Mouse (Mus musculus): ENCODE results near the gene Ski. TPM values are rescaled to one million over a fixed set of nuclear protein-coding genes. Genes with fewer than 3 reads are reported as not detected.

The Ski gene
- total RNA-seq, 1 experiment from 2014 or later, result 27.7 TPM

DNA sequence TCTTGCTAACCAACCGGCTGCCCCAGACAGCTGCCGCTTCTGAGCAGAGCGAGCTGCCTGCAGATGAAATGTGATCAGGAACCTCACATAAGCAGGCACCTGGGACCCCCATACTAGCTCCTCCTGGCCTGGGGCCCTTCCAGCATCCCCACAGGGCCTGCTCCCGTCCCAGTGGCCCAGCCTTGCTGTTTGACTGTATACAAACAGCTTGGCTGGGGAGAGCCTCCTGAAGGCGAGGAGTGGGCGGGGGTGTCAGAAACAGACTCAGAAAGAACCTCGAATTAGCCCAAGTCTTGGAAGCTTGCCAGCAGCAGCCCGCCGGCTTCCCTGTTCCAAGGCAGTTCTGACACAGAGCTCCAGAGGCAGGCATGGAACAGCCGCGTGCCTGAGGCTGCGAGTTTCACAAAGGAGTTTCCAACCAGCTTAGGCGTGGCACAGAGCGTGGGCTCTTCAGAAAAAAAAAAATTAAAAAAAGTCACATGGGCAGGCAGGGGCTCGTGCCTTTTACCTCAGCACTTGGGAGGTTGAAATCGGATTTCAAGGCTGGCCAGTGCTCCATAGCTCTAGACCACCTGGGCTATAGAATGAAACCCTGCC is 99.8 kb downstream of the Ski start:
- no peak for ATAC-seq (ENCODE audit: extremely low read depth, insufficient number of reproducible peaks, low FRiP score, poor library complexity, severe bottlenecking)

GRCm38 (mm10) chr4:155121915-155122443 is 100.4 kb downstream of the Ski start:
- ATAC-seq (ENCODE audit: extremely low read depth, insufficient number of reproducible peaks, low FRiP score, poor library complexity, severe bottlenecking), result no peak

- no peak for ATAC-seq (ENCODE audit: extremely low read depth, insufficient number of reproducible peaks, low FRiP score, poor library complexity, severe bottlenecking)
These were observed 101.2 kb downstream of the Ski start for GRCm38 (mm10) chr4:155121222-155121621.

DNA sequence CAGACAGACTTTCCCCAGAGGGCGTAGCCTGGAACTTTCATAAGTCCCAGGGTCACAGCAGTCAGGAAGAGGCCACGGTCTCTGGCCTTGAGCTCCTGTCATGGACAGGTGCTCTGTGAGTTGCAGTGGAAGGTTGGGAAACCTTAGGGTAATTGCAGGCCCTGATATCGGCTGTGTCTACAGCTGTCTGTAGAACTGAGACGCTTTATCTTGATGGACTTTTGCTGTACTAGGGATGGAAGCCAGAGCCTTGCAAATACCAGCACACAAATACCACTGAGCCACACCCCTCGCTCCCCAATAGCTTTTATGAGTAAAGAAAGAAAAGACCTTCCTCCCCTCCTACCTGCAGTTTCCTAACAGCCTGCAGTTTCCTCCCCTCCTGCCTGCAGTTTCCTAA is 101.8 kb downstream of the Ski start:
- no peak for ATAC-seq (ENCODE audit: extremely low read depth, insufficient number of reproducible peaks, low FRiP score, poor library complexity, severe bottlenecking)

DNA sequence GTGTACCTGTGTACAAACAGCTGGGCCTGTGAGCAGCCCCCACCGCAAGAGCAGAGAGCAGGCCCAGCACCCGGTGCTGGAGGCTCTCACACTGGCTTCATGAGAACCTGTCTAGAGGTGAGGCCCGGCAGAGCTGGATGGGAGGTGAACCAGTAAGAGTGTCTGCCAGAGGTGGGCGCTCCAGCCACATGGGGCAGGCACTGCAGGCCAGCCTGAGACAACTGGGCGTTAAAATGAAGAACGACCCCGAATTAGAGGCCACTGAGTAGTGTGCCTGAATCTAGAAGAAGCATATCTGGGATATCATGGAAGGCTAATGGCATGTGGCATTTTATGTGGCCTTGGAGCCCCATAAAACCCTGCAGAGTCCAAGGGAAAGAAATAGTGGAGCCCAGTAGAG is 102.4 kb downstream of the Ski start:
- no peak for ATAC-seq (ENCODE audit: extremely low read depth, insufficient number of reproducible peaks, low FRiP score, poor library complexity, severe bottlenecking)

DNA sequence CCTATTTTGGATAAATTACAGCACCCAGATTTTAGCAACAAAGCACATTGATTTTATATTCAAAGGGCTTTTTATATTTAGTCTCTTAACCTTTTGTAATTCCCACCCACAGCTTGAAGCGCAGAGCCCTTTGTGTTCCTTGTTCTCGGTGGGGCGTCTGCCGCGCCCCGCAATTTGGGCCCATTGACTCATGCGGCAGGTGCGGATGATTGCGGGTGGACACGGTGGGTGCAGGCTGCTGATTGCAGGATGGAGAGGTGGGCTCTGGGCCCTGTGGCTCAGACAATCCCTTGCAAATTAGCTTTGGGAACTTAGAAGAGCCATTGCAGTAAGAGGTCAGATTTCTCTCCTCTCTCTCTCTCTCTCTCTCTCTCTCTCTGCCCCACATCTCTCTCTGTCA is 104.1 kb downstream of the Ski start:
- ATAC-seq (ENCODE audit: extremely low read depth, insufficient number of reproducible peaks, low FRiP score, poor library complexity, severe bottlenecking), result no peak

DNA sequence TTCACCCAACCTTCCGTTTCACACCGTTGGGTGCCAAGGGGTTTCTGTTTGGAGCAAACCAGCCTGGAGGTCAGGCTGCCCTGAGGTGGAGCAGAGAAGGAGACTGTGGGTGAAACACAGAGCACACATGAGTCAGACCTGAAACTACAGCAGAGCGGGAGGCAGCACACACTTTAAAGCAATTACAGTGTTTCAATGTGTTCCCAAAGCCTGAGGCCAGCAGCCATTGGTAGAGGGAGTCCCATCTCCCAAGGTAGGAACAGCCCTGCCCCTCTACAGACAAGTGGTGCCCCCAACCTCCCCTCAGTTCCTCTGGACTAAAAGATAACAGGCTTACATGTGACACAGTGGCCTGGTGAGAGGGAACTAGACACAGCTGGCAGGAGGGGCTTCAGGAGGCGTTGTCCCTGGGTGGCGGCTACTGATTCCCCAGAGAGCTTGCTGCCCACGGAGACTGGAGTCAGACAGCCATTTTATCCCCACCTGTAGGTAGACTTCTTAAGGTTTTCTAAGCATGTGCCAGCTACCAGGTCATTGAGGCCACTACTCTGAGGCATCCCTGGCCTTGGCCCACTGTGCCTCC is 104.9 kb downstream of the Ski start:
- no peak for ATAC-seq (ENCODE audit: extremely low read depth, insufficient number of reproducible peaks, low FRiP score, poor library complexity, severe bottlenecking)

- ATAC-seq (ENCODE audit: extremely low read depth, insufficient number of reproducible peaks, low FRiP score, poor library complexity, severe bottlenecking), result peak; percentile 63
These were observed 105.8 kb downstream of the Ski start for GRCm38 (mm10) chr4:155116607-155117006.

DNA sequence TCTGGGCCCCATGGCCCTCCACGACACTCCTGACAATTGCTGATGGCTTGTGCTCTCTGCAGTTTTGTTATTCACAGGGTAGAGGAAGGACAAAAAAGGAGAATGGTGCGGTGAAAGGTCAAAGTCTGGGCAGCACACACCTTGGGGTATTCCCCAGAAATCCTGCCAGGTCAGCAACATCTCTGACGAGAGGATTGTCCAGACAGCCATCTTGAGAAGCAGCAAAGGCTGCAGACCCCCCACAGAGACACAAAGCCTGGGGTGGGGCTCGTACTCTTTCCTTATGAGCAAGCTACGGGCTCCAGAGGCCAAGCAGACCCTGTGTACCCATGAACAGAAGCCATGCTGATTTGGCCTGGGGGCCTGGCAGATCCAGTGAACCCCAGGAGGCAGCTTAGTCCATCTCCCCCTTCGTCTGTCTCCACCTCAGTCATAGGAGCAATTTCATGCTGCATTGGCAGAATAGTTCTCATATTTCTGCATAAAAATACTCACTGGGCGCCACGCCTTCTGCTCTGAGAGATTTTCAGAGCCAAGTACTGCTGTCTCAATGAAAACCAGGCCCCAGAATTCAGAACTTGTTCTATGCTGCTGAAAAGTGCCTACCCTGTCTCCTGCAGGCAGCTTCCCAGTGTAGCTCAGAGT is 108.5 kb downstream of the Ski start:
- ATAC-seq (ENCODE audit: extremely low read depth, insufficient number of reproducible peaks, low FRiP score, poor library complexity, severe bottlenecking), result no peak

DNA sequence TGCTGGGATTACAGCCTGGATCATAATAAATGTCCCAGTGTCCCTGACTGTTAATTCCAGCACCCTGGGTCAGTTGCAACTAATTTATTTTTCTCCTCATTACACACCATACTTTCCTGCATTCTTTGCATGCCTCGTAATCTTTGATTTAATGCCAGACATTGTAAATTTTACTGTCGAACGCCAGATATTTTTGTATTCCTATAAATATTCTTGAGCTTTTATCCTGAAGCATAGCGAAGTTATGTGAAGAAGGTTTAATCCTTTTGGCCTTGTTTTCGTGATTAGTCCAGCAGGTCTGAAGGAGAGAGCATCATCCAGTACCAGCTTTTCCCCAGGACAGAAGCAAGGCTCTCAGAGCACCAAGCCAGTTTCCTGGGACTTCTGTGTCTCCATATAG is 112.9 kb downstream of the Ski start:
- ATAC-seq (ENCODE audit: extremely low read depth, insufficient number of reproducible peaks, low FRiP score, poor library complexity, severe bottlenecking), result no peak

GRCm38 (mm10) chr4:155107886-155108285 is 114.5 kb downstream of the Ski start:
- no peak for ATAC-seq (ENCODE audit: extremely low read depth, insufficient number of reproducible peaks, low FRiP score, poor library complexity, severe bottlenecking)

Other genes with a start within 250 kb of the Ski start
- 0.12 TPM in 1 of 2 replicates, not detected in the other for gene Plch2, start 165.8 kb downstream of the Ski start, total RNA-seq (2017)
- gene Pex10, start 155.6 kb downstream of the Ski start, total RNA-seq (2017), result 14.3 and 17.1 TPM in 2 replicates
- 82.5 and 91.0 TPM in 2 replicates for gene Rer1, start 136.2 kb downstream of the Ski start, total RNA-seq (2017)
- 0.74 and 3.4 TPM in 2 replicates for gene Morn1, start 136.0 kb downstream of the Ski start, total RNA-seq (2017)
- gene Faap20, start 27.2 kb upstream of the Ski start, total RNA-seq (2017), result 19.2 and 20.4 TPM in 2 replicates
- gene Prkcz, start 138.8 kb upstream of the Ski start, total RNA-seq (2017), result 0.58 and 4.3 TPM in 2 replicates
- not detected in 2 replicates for gene Gabrd, start 175.5 kb upstream of the Ski start, total RNA-seq (2017)
- gene Cfap74, start 186.6 kb upstream of the Ski start, total RNA-seq (2017), result 1.5 and 3.8 TPM in 2 replicates
- gene Tmem52, start 246.5 kb upstream of the Ski start, total RNA-seq (2017), result not detected in 2 replicates